Mouse (Mus musculus) adrenal gland, postnatal 14 days (tissue): ENCODE results near the gene Cdc42ep2. TPM values are rescaled to one million over a fixed set of nuclear protein-coding genes. Genes with fewer than 3 reads are reported as not detected.

Source experiments
- DNase-seq: peaks from one replicate; pipeline ENCODE4 v3.0.0; 2021; ENCODE audit warnings: mixed read lengths
- total RNA-seq: library from RNA; stranded (reverse); gene quantifications from 2 replicates; pipeline ENCODE4 v1.2.3, GENCODE M21; 2021

Gene Cdc42ep2
- total RNA-seq, 1 experiment from 2014 or later: 9.6 TPM

- no peak for DNase-seq
These were observed 18.0 kb upstream of the Cdc42ep2 start for GRCm38 (mm10) chr19:5942581-5942980.

DNA sequence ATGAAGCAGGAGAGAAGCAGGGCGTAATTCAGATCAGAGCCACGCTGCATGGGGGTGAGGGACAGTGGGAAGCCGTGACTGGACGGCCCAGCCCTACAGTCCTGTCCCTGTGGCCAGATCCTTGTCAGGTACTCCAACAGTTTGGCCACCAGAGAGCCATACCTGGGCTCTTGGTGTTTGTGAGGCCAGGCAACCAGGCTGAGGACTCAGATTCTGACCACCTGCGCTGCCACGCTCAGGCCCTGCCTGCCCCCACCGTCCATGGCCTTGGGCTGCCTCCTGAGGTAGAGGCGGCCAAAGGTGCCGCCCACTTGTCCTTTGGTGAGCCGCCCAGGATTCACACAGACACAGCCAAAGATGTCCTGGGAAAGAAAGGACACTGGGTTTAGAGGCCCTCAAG, 16.0 kb upstream of the Cdc42ep2 start:
- peak; percentile 71 for DNase-seq

- peak; percentile 85 for DNase-seq
These were observed 15.6 kb upstream of the Cdc42ep2 start for GRCm38 (mm10) chr19:5940173-5940572.

DNA sequence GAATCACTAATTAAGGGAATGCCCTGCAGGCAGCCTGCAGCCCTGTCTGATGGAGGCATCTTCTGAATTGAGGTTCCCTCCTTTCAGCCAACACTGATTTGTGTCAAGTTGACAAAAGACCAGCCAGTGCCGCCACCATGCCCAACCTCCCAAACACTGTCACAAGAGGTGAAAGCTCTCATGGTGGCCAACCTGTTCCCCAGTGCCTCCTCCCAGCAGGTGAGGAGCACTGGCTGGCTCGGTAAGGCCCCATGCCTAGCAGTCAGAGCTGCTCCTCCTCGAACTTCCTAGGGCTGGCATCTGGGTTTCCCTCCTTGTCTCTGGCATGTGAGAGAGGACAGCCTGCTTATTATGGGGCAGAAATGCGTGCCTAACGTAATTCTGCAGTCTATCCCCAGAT, 15.1 kb upstream of the Cdc42ep2 start:
- no peak for DNase-seq

- DNase-seq: no peak
These were observed 13.9 kb upstream of the Cdc42ep2 start for GRCm38 (mm10) chr19:5938516-5938915.

GRCm38 (mm10) chr19:5937836-5938406, 13.3 kb upstream of the Cdc42ep2 start:
- DNase-seq: no peak

- DNase-seq: no peak
These were observed 12.6 kb upstream of the Cdc42ep2 start for GRCm38 (mm10) chr19:5937095-5937835.

GRCm38 (mm10) chr19:5935691-5936090, 11.1 kb upstream of the Cdc42ep2 start:
- no peak for DNase-seq

- peak; percentile 78 for DNase-seq
These were observed 10.7 kb upstream of the Cdc42ep2 start for GRCm38 (mm10) chr19:5935266-5935665.

DNA sequence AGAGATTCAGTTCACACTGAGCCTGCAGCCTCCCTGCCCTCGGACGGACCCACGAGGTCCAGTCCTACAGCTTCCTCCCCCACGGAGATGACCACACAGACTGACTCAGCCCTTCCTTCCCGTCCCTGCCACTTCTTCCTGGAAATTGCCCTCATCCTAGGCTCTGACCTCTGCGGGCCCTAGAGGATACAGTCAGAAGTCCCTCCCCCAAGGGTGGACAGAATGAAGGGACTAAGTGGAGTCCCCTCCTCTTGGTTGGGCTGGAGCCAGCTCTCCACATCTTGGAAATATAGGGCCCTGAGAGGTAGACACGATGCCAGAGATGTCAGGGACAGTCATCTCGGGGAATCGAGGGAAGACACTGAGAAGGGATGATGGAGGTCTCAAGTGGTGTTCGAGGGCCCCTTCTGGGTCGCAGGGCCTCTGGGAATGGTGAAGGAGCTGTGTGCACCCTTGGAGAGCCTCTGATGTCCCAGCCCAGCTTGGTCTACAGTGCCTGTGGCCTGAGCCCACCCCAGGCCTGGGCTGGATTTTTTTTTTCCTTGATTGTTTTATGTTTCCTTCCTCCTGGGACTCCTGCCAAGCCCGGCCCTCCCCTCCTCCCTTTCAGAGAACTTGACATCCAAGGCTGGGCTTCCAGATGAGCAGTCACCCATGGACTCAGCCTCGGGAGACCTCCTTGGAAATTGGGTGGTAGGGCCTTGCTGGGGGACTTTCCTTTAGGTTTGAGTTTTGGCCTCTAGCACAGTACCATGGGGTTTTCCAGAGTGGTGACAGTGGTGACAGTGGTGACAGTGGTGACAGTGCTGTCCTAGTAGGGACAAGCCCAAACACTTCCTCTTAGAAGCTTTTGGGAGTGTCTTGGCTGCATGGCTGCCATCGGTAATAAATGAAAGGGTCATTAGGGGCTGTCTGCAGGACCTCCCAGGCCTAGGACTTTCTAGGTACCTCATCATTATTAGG, 5.3 kb upstream of the Cdc42ep2 start:
- peak; percentile 80 for DNase-seq

DNA sequence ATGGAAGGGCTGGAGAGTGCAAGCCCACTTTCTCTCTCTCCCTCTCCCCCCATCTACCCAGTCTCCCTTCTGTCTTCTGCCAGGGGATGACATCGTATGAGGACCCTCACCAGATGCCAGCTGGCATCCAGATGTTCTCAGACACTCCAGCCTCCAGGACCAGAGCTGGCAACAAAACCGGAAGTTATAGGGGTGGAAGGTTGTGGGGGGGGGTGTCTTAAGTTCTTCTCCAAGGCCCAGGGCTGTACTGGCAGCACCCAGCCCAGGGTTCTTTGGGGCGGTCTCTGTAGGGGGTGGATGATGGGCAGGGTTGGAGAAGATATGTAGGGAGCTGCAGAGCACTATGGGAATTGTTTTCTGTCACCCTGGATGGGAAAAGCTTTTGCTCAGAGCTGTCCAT, 3.9 kb upstream of the Cdc42ep2 start:
- DNase-seq: no peak

- no peak for DNase-seq
These were observed 3.5 kb upstream of the Cdc42ep2 start for GRCm38 (mm10) chr19:5928104-5928503.

DNA sequence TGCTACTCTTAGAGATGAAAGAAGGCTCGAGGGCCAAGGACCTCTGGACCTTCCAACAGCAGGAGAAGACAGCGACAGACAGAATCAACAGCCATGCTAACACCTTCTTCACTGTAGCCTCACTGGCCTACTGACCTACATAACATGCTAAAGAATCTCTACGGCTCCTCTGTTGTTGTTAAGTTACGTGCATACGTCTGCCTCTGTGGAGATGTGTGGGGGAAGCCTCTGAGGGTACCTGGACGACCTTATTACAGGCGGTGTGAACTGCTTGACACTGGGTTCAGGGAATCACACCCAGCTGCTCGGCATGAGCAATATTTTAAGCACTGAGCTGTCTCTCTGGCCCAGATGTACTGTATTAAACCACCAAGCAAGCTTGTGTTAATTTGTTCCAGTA, 2.9 kb upstream of the Cdc42ep2 start:
- no peak for DNase-seq

DNA sequence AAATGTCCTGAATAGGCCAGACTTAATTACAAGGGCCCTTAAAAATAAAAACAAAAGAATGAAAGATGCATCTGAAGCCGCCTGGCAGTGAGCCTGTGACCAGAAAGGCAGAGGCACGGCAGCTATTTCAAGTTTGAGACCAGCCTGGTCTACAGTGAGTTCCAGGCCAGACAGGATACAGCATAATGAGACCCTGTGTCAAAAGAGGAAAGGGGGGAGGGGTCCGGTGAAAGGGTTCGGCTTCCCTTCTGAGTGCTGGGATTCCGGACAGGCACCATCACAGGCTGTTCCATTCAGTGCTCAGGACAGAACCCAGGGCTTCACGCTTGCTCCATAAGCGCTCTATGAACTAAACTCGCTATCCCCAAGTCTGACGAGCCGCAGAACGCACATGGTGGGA, 2.4 kb upstream of the Cdc42ep2 start:
- DNase-seq: no peak

GRCm38 (mm10) chr19:5925311-5925855, 767 bp upstream of the Cdc42ep2 start:
- DNase-seq: no peak

- peak; percentile 93 for DNase-seq
These were observed 465 bp downstream of the Cdc42ep2 start for GRCm38 (mm10) chr19:5923990-5924712.

- DNase-seq: no peak
These were observed 1.7 kb downstream of the Cdc42ep2 start for GRCm38 (mm10) chr19:5922963-5923362.

GRCm38 (mm10) chr19:5922119-5922942, 2.3 kb downstream of the Cdc42ep2 start:
- DNase-seq: no peak

DNA sequence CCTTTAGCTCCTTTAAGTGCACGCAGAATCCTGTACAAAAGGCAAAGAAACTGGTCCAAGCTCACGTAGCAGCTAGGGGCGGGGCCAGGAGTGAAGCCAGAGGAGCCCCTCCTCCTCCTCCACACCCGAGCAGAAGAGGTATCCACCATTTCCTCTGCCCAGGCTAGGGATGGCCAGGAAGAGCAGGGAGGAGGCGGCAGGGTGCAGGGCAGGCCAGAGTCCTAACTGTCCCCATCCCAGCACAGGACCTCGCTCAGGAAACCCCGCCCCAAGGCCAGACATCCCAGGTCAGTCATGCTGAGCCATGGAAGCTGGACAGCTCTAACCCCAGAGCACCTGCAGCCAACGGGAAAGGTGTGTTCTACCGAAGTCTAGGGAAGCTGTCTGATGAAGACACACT, 2.9 kb downstream of the Cdc42ep2 start:
- DNase-seq: peak; percentile 37

DNA sequence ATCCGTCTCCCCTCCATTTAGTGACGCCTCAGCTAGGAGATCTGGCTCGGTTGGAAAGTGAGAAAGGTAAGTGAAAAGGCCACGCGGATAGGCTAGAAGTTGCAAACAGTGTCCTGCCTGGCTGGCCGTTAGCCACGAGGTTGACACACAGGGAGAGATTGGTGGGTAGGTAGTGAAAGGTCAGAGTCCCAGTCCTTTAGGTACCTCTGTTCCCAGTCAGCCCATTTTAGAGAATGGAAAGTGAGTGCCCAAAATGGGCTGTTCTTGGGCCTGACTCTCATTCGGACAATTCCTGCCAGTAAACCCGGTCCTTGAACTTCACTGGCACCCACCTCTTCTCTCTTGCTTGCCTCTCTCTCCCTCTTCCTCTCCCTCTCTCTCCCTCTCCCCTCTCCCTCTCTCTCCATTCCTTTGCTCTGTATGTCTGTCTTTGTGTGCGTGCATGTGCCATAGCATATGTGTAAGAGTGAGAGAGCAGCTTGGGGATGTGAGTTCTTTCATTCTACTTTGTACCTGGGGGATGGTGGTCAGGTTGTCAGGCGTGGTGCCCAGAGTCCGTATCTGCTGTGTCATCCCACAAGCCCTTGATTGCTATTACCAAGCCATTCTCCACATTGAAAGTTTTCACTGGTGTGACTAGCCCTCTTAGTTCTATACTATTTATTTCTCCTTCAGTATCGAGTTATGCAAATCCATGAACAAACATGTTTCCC, 11.5 kb downstream of the Cdc42ep2 start, which contains the start of gene Dpf2:
Gene Dpf2 (minus strand): TSS at position 4 of the 713 bp plus-strand sequence.
- no peak for DNase-seq
